In genomic region chr8:87037620-87038380, GRCm38 (mm10) we compare ENCODE assay signal across 8 mouse cellular contexts.
A peak's percentile ranks its signal among the peaks of the same experiment; 100 is the strongest.
DNase-seq lines count a peak whose midpoint lies in the region; ATAC-seq lines count a peak whose summit lies in the region.

No protein-coding gene starts in this region.

- H3K36me3 ChIP-seq in heart, embryonic 11.5 days (ENCODE audit: control insufficient read depth, insufficient read depth, low read length) = no peaks in the 10 kb centered on the region
- no peaks in the 10 kb centered on the region for H3K36me3 ChIP-seq in limb, embryonic 15.5 days
- no peaks in the 10 kb centered on the region for H3K36me3 ChIP-seq in stomach, embryonic 15.5 days

- WGBS in heart, embryonic 11.5 days (ENCODE audit: insufficient replicate concordance) = 3% methylated on average over 48 of the region's 48 CpGs
- WGBS in limb, embryonic 15.5 days = 4% methylated on average over 48 of the region's 48 CpGs
- WGBS in stomach, embryonic 15.5 days = 3% methylated on average over 48 of the region's 48 CpGs

- peak overlapping the region; percentile 94 for H3K4me2 ChIP-seq in heart, embryonic 11.5 days
- peak overlapping the region; percentile 74 for H3K4me2 ChIP-seq in limb, embryonic 15.5 days
- peak overlapping the region; percentile 62 for H3K4me2 ChIP-seq in stomach, embryonic 15.5 days

- no peak overlapping the region for H3K27ac ChIP-seq in heart, embryonic 11.5 days (ENCODE audit: low read depth, low read length)
- no peak overlapping the region for H3K27ac ChIP-seq in limb, embryonic 15.5 days
- H3K27ac ChIP-seq in stomach, embryonic 15.5 days = no peak overlapping the region

- H3K27me3 ChIP-seq in heart, embryonic 11.5 days (ENCODE audit: control insufficient read depth, insufficient read depth, low read length) = peaks cover 4% of the 10 kb centered on the region
- H3K27me3 ChIP-seq in limb, embryonic 15.5 days = peaks cover 14% of the 10 kb centered on the region
- H3K27me3 ChIP-seq in stomach, embryonic 15.5 days (replicated peaks) = peaks cover 17% of the 10 kb centered on the region; the same call in 1 of the 2 replicates

- H3K4me3 ChIP-seq in heart, embryonic 11.5 days (ENCODE audit: low read depth, low read length) = peak overlapping the region; percentile 46
- H3K4me3 ChIP-seq in limb, embryonic 15.5 days = peak overlapping the region; percentile 34
- peak overlapping the region; percentile 31 for H3K4me3 ChIP-seq in stomach, embryonic 15.5 days (replicated peaks)

- H3K9ac ChIP-seq in heart, embryonic 11.5 days (ENCODE audit: low read depth, low read length) = peak overlapping the region; percentile 65; the same call in 1 of the 2 replicates
- peak overlapping the region; percentile 23; the same call in 1 of the 2 replicates for H3K9ac ChIP-seq in limb, embryonic 15.5 days
- H3K9ac ChIP-seq in stomach, embryonic 15.5 days = no peak overlapping the region

- H3K4me1 ChIP-seq in heart, embryonic 11.5 days (ENCODE audit: control insufficient read depth, insufficient read depth, low read length) = 0 out of 2 replicates have a peak, but pooled peaks cover 2% of the 10 kb centered on the region
- H3K4me1 ChIP-seq in limb, embryonic 15.5 days = peaks cover 10% of the 10 kb centered on the region
- 0 out of 2 replicates have a peak, but pooled peaks cover 3% of the 10 kb centered on the region for H3K4me1 ChIP-seq in stomach, embryonic 15.5 days

- no peak for ATAC-seq in heart, embryonic 11.5 days (replicated peaks; ENCODE audit: insufficient number of reproducible peaks, low FRiP score, low TSS enrichment)
- no peak for ATAC-seq in limb, embryonic 15.5 days (ENCODE audit: insufficient number of reproducible peaks, low FRiP score, low TSS enrichment, low read depth)
- no peak for ATAC-seq in stomach, embryonic 15.5 days (ENCODE audit: insufficient read depth, low FRiP score, low read depth)
- no peak for ATAC-seq in erythroid progenitor cell, adult 5-6 weeks (replicated peaks; ENCODE audit: low FRiP score, poor library complexity, severe bottlenecking)

- intact Hi-C loops in left cerebral cortex, postnatal 4 days (cut with DNase I) = no loop called here

- peak; percentile 9 for DNase-seq in left cerebral cortex, postnatal 4 days
- no peak for DNase-seq in left cerebral cortex, adult 8-10 months (ENCODE audit: low spot score in 2 of 2)
- peak; percentile 36 for DNase-seq in cerebellum, adult 8-10 months
- DNase-seq in layer of hippocampus, postnatal 25 days (ENCODE audit: extremely low spot score in 1 of 2, low spot score in 1 of 2) = no peak

- H3K9me3 ChIP-seq in heart, embryonic 11.5 days (replicated peaks; ENCODE audit: control insufficient read depth, low read length) = no peaks in the 10 kb centered on the region
- no peaks in the 10 kb centered on the region for H3K9me3 ChIP-seq in limb, embryonic 15.5 days
- no peaks in the 10 kb centered on the region for H3K9me3 ChIP-seq in stomach, embryonic 15.5 days

Comparison
In these comparisons a context has a peak if more than half of its experiments do, and no peak if none do; other contexts are left out.
1. DNase-seq: peak in left cerebral cortex, postnatal 4 days (single experiment) and cerebellum, adult 8-10 months (single experiment); none in left cerebral cortex, adult 8-10 months (0 of 2) and layer of hippocampus, postnatal 25 days (0 of 2).
2. Peak in every context shown above with its lines, with median percentiles within 50 percentile points of each other: H3K4me2 ChIP-seq and H3K4me3 ChIP-seq.